Mouse (Mus musculus) thymus, postnatal 36 days (tissue): ENCODE results near the gene Foxp1.

ENCODE experiments used
- DNase-seq, 2 experiments: peaks; one replicate each; pipeline ENCODE4 v3.0.0; 2022; ENCODE audit warnings: mixed read lengths in 2 of 2

The Foxp1 gene

DNA sequence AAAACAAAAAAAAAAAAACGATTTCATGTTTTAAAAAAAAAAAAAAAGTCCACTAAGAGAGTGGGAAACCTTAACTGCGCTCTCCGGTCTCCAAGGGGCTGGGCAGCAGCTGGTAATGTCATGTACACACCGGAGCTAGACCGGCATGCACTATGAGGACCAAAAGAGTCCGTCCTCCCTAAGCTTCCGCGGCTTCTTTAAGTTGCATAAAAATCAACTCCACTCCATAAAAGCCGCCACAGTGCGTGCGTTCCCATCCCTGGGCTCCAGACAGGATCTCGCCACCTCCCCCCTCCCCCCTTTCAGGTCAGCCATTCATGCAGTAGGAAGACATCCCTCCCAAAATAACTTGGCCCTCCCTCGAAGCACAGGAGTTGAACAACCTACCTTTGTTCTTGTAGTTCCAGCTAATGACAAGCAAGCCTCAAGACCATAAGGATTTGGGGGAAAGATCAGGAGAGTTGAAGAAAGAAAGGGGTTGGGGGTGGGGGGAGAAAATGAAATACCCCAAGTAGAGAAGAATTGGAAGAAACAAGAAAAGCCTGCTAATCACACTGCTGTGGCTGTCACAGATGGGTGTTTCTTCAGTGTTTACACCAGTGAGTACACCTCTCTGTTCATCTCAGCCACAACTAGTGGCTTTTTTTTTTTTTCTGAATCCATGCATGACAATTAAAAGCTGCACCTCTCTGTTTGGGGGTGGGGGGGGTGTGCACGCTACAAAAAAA lies 318.3 kb downstream of the Foxp1 start:
- DNase-seq, result no peak

DNA sequence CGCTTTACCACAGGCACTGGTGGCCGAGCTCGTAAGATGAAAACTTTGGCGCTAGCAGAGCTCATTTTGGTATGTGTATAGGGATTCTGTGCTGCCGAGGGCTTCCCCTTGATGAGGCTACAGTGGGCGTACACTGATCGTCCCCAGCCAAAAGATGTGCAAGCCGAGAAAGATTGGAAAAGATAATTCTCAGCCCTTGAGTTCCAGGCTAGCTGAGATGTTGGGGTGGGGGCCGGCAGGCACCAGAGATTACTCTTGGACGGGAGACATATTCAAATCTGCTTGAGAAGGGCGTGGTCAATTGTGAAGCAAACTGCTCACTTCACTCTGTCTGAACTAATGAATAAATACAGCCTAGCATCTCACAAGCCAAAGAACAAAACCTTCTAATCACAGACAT lies 319.3 kb downstream of the Foxp1 start:
- DNase-seq, result no peak

DNA sequence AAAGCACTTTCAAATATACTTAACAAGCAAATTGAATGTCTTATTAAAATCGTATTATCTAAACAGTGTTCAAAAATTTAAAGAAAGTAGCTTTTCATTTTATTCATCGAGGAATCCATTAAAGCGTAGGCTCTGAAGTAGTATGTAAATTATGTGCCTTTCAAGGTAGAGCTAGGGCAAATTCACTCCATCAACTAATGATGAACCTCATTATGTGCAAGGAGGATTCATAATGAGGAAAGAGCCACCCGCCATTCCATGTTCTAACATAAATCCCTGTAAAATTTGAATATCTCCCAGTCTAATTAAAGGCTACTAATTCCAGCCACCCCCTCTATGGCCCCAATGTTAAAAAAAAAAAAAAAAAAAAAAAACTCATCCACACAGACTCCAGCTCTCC lies 319.7 kb downstream of the Foxp1 start:
- no peak for DNase-seq

DNA sequence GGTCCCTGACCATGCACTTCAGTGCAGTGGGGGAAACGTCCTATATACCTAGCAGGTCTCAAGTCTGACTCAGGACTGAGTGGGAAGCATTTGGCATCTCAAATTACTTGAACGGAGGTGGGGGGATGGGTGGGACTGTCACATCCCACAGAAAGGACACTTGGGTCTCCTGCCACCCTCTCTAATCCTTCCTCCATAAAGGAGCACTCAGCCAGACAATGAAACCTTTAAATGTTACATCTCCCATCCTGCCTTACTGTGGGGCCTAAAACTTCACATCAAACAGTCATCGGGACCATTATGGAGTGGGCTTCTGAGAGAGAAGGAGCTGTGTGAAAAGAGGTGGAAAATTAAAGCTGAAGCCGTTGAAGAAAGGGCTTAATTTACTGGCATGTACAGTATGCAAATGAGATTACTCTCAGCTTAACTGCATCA lies 321.2 kb downstream of the Foxp1 start:
- DNase-seq, result no peak

DNA sequence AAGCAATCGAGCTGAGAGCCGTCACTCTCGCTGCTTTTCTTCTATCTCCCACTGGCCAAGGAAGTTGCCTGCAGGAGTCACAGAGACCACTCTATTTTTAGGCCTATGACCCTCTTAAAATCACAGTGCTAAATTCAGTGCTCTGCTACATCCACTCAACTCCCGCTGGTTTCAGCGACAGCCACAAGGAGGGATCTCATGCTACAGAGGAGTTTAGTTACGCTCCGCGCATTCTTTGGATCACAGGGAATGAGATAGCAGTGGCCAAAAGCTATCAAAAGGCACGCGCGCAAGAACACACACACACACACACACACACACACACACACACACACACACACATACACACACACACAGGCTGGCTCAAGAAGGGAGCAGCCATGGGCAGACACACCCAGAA lies 321.9 kb downstream of the Foxp1 start:
- DNase-seq, result no peak

DNA sequence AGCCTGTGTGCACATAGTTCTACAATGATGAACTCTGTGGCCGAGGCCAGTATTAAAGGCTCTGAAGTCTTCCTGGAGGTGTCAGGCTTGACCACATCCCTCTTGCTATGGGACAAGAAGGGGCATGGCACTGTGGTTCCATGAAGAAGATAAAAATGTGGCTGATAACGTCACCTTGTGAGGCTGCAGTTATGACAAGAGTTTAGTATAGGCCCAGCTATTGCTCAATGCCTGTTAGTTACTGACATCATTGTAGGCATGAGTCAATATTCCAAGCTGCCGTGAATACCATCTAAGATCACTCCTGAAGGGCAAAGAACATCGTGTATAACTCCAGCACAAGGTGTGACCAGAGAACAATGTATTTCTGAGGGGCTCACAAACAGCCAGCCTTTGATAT lies 323.2 kb downstream of the Foxp1 start:
- no peak for DNase-seq

DNA sequence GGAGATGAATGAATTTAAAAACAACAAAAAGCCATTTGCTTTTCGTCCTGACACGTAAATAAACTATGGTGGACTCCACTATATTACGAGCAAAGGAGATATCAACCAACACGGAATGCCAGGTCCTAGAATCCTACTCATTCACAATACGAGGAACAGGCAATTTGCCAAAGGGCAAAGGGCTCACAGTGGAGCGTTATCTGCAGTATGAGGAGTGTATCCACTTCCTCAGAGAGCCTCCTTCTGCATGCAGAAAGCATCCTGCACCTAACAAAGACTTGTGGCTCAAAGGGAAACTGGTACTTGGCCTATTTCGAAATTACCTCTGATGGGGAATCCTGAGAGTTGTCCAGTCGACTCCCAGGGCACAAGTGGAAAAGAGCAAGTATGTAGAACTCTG lies 328.8 kb downstream of the Foxp1 start:
- no peak for DNase-seq

DNA sequence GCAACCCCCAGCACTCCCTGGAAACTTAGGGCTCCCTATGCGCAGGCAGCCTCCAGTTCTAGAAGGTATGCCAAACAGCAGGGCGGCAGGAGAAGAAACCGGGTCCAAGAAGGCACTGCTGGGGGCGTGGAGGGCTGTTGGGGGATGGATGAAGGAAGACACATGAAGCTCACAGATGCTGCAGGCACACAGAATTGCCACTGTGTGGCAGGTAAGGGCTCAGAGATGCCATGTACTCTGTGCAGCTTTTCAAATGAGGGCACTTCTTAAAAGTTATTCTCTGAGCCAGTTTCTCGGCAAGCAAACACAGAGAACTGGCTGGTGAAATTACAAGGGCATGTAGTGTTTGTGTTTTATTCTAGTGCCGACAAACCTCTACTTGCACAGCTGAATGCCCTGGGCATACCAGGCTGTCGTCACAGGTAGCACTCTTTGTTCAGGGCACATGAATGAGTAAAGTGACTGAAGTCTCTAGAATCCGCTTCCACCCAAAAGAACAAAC lies 330.8 kb downstream of the Foxp1 start:
- DNase-seq, result no peak

DNA sequence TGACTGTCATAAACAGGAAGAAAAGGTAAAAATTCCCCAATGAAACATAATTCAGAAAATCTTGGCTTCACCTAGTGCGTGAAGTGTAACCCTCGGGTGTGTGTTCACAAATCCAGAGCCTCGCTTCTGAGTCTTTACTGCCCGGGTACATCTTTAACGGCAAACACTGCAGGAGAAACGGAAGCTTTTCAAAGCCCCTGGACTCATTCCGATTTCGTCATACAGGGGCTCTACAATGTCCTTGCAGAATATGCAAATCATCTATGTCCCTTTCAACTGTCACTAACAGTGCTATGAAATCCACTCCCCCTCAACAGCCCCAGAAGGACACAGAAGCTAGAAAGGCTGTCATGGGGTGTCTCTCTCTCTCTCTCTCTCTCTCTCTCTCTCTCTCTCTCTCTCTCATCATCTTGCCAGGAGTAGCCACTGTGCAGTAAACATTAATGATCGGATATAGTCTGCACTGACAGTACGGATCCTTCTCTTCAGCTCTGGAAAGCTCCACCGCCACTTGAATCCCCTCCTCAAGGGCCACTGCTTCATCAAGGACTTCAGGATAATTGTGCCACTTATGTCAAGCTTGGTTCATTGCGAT lies 331.4 kb downstream of the Foxp1 start:
- no peak for DNase-seq

DNA sequence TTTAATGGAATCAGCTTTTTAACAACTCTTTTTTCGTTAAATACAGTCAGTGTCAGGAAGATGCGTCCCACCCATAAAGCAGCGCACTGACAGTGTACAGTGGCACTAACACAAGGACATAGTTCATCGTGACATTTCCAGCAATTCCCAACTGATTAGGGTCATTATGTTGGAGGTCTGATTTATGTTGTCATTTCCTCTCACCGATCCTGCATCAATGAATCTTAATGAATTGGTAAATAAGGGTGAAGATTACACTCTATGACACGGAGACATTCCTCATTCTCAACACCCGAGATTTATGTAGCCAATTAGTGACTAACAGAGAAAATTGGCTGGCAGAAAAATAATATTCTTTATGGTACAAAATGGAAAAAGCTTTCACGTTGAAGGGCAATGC lies 332.6 kb downstream of the Foxp1 start:
- DNase-seq, result no peak

DNA sequence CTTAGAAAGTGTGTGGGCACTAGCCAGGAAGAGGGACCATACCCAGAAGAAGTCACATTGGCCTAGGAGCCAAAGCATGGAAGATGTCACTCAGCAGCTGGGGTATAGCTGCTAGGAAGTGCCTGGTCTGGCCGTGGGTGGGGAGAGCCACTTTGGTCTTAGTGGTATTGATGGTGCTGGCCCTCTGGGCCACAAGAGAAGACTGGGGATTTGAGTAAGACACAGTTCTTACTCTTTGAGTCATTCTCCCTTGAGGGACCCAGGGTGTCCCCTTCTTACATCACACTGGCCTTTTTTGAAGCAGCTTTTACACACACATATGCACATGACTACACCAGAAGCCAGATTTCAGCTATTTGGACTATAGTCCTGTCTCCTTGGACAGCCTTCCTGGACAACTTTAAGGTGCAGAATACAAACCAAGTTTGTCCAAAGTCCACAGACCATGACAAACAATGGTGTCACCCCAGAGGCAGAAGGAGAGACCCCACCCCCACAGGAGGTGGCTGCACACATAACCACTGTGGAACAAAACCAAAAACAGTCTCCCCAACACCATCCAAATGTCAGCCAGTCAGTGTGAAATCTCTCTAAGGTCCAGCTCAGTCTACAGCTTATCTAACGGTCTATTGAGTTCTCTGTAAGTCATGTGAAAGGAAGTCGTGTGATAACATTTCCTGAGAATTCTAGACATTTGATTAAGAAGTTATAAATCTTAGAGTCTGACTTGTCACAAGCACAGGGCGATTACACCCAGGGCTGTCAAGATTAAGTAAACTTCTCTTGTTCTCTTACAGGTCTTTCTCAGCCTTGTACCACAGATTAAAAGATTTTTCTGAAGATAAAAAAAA lies 333.9 kb downstream of the Foxp1 start:
- no peak for DNase-seq

DNA sequence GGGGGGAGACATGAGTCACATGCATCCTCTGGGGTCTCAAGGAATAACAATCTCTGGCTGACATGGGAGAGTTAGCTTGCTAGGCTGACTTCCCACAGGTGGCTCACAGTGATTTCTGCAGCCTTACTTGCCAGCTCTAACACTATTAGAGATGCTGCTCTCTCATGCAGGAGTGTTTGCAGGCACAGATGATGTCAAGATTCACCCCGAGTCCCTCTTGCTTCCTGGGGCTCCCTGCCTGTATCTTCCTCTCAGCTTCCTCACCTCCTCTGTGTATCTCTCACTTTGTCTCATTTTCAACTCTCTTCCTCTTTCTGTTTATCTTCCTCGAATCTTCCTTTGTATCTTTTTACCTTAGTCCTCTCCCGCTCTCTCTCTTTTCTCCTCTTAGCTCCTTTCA lies 334.6 kb downstream of the Foxp1 start:
- DNase-seq, result no peak

DNA sequence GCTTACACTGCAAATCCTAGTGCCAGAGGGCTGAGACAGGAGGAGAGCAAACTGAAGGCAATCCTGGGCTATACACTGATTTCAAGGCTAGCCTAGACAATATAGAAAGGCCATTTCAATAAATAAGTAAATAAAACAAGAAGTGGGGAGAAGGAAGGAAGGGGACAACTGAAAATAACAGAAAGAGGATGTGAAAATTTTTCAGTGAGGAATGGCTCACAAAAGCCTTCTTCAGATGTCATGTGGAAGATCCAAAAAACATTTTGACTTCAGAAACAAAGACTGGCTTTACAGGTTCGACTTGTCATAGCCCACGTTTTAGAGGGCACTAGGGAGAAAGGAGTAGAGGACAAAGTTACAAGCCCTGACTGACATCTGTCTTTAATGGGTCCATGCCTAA lies 335.1 kb downstream of the Foxp1 start:
- DNase-seq, result no peak

DNA sequence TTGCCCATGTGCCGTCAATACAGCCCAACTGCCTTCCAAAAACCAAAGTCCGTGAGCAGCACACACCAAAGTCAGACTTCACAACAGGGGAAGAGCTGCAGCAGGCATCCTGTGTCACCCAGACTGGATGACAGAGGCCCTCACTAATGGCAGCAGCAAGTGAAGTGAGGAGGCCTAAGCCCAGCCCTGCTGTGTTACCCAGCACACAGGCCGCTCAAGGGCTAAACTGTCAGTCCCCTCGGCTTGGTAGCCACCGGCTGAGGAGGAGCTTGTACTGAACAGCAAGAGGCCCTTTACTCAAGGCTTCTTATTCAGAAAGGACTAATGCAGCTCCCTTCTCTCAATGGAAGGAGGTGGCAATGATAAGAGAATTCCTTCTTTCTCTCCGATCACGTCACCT lies 336.0 kb downstream of the Foxp1 start:
- no peak for DNase-seq

DNA sequence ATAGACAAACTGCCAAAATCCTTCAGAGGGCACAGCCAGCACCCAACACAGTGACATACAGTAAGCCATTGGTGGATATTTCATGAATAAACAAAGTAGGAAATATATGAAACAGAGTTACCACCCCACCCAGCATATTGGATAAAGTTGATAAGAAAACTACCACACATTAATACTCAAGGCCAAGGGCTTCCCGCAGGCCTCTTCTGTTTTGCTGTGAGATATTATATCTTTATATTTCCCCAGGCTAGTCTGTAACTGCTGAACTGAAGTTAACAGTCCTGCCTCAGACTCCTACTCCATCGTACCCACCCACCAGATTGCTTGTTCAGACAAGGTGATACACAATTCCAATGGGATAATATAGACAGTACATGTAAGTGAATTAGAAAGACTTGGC lies 336.7 kb downstream of the Foxp1 start:
- DNase-seq, result no peak

DNA sequence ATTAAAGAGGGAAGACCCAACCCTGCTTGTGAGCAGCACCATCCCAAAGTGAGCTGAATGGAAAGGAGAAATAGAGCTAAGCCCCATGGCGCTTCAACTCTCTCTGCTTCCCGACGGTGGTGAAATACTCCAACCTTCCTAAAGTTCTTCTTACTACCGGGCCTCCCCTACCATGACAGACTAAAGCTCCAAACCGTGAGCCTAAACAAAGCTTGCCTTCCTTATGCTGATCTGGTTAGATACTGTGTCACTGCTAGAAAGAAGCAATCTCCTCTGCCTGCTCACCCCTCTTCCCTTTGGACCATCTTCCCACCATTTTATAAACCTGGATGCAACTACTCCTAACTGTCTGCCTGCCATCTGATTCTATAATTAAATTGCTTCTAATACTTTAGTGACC lies 338.5 kb downstream of the Foxp1 start:
- DNase-seq, result no peak

DNA sequence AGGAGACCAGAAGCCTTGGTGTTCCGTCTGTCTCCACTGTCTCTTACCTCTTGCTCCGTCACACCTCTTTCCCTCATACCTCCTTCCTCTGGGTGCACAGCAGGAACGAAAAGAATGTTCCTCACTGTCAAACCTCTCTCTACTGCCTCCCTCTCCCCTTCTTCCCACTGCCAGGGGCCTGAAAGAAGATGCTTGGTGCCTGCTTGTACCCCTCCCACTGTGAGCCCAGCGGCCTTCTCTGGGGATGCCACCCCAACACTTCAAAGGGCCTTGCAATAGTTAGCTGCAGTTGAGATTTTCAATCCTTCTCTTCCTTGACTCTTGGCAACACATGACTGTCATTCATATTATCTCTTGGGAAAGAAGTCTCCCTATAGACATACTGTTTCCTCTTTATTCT lies 339.7 kb downstream of the Foxp1 start:
- no peak for DNase-seq

DNA sequence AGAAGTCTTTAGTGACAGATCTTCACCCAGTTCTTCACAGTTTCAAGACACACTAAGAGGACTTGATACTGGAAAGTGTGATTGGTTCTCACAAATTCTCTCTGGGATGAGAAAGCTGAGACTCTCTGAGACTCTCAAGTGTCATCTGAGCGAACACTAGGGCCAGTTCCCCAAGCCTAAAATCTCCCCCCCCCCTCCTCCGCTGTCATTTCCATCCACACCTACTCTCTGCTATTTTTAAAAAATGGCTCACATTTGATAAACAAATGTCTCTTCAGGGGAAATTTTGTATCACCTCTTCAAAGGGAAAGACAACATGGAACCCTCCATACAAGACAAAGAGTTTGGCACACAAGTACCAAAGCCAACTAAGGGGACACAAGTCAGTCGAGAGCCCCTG lies 346.3 kb downstream of the Foxp1 start:
- DNase-seq, result no peak

DNA sequence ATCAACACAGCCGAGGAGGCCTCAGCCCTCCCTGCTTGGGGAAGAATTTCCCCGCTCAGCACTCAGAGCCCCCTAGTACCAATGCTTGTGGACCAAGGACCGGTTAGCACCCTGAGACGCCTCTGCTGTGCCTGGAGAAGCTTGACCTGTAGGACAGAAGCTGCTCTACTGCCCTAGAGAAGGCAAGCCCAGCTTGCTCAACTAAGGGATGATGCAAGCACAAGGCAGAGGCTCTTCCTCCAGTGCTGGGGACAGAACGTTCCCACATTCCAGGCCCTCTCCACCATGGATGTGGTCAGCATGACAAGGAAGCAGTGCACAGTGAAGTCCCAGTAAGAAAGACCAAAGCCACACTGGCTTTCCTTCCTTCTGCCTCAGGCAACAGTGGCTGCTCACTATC lies 347.1 kb downstream of the Foxp1 start:
- DNase-seq, result no peak

DNA sequence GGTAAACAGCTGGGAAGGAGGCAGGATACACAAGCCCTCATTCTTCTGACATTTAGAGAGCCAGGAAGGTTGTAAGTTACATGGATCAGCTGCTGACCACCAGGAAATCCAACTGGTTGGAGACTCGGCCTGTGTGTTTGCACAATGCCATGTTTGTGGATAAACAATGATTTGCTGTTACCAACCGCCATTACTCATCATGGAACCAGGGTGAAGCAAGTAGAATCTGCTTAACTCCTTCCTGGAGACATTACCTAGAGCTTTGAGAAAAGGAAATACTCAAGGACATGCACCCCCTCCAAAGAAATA lies 348.7 kb downstream of the Foxp1 start:
- DNase-seq, result no peak

DNA sequence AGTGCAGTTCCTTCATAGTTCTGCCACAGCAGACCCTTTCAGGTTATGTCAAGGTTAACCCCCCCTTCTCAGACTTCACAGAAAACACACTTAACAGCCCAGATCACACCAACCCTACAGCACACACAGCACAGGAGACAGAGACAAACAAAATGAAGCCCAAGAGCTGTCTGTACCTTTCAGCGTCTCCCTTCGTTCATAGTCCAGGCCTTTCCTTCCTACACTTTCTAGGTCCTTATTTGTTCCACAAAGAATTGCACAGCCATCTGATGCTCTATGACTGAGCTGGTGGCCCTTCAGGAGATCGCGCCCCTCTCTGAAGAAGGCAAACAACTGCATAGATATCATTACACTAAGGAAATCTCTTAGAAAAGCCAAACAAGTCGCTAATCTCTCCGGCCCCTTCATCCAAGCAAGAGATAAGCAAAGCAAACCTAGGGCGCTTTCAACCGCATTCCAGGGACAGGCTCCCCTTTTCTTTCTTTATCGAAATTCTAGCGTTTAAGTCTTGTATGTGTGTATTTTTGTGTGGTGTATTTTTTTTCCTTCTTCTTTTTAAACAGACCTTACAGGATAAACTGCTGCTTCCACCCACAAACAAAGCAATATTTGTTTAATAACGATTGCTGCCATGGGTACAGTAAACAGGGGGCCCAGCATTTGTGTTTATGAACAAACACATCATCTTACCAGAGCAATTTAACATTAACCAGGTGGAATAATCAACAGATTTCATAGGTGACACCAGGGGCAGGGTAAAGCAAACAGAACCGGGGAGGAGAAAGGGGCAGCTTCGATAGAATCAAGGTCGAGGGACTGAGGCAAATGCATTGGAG lies 349.2 kb downstream of the Foxp1 start:
- DNase-seq, result no peak

DNA sequence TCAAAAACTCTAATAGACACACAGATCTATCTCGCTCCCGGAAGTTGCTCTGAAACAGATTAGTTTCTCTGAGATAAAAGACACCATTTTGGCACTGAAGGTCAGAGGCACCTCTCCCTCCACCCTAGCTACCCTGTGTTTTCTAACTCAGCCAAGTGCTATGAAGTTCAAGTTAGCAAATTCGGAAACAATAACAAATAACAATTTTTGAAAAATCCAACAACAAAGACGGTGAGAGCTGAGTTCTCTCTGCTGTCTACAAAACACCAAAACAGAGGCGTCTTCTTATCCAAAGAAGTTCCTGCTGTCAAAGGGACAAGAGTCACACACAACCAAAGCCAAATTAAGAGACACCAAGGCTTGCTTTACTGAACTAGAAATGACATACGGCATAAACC lies 349.9 kb downstream of the Foxp1 start:
- no peak for DNase-seq

DNA sequence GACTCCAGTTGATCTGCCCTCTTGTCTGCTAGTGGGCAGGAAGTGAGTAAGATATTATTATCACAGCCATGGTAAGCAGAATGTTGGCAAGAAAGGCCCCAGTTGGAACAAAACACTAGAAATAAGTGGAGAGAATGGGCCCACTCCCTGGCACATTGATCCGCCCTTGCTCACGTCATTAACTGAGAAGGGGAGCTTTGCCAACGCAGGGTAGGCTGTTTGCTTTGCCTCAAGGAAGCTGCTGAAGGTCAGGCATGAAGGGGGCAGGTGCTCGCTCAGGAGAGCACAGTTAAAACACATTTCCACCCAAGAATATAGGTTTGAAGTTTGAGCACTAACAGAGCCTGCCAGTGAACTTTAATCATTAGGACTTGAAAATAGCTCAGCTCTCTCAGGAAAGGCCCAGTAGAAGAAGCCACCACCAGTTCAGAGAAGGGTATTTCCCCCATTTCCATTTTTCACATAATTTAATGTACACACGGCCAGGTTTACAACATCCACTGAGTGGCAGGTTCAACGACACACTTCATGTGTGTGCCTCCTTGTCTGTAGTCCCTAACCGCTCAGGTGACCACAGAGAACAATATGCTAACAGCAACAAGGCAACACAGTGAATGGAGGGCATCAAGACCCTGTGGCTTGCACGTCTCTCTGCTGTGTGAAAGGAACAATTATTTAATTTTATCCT lies 350.5 kb downstream of the Foxp1 start:
- no peak for DNase-seq
